Mouse (Mus musculus): Measurements from ENCODE around the gene Ush2a. TPM values are rescaled to one million over a fixed set of nuclear protein-coding genes. Genes with fewer than 3 reads are reported as not detected.

Ush2a gene
- polyA plus RNA-seq, 1 experiment from 2014 or later = 0.03 TPM

GRCm38 (mm10) chr1:188659159-188659558 is 397.3 kb downstream of the Ush2a start:
- no peak overlapping the region for H3K9ac ChIP-seq (ENCODE audit: low read length)
- ATAC-seq (replicated peaks; ENCODE audit: extremely low read depth, insufficient read depth, low FRiP score) = no peak
- no peak overlapping the region for H3K4me2 ChIP-seq (ENCODE audit: low read depth, low read length)
- H3K27me3 ChIP-seq (ENCODE audit: control insufficient read depth, insufficient read depth, low read length) = no peaks in the 10 kb centered on the region
- 50% methylated on average over 3 of the region's 3 CpGs for WGBS
- H3K4me3 ChIP-seq (ENCODE audit: low read length) = no peak overlapping the region
- no peaks in the 10 kb centered on the region for H3K36me3 ChIP-seq (ENCODE audit: control insufficient read depth, insufficient read depth)
- no peak overlapping the region for H3K27ac ChIP-seq (ENCODE audit: low read length)
- peaks cover 3% of the 10 kb centered on the region; the same call in 1 of the 2 replicates for H3K4me1 ChIP-seq (ENCODE audit: control insufficient read depth, insufficient read depth, low read length)
- H3K9me3 ChIP-seq (replicated peaks; ENCODE audit: control insufficient read depth, low read length) = no peaks in the 10 kb centered on the region

- H3K9ac ChIP-seq (ENCODE audit: low read length) = peak overlapping the region; percentile 59
- peak; percentile 67 for ATAC-seq (replicated peaks; ENCODE audit: extremely low read depth, insufficient read depth, low FRiP score)
Observed at GRCm38 (mm10) chr1:188660339-188660738, 398.5 kb downstream of the Ush2a start.

GRCm38 (mm10) chr1:188660882-188661281 is 399.1 kb downstream of the Ush2a start:
- 7% methylated on average over 8 of the region's 8 CpGs for WGBS
- no peak overlapping the region for H3K27ac ChIP-seq (ENCODE audit: low read length)
- H3K27me3 ChIP-seq (ENCODE audit: control insufficient read depth, insufficient read depth, low read length) = no peaks in the 10 kb centered on the region
- peaks cover 3% of the 10 kb centered on the region; the same call in 1 of the 2 replicates for H3K4me1 ChIP-seq (ENCODE audit: control insufficient read depth, insufficient read depth, low read length)
- peak overlapping the region; percentile 59 for H3K9ac ChIP-seq (ENCODE audit: low read length)
- H3K4me3 ChIP-seq (ENCODE audit: low read length) = peak overlapping the region; percentile 43
- peak overlapping the region; percentile 62 for H3K4me2 ChIP-seq (ENCODE audit: low read depth, low read length)
- no peaks in the 10 kb centered on the region for H3K36me3 ChIP-seq (ENCODE audit: control insufficient read depth, insufficient read depth)
- no peak; the same call in 1 of the 2 replicates for ATAC-seq (replicated peaks; ENCODE audit: extremely low read depth, insufficient read depth, low FRiP score)
- no peaks in the 10 kb centered on the region for H3K9me3 ChIP-seq (replicated peaks; ENCODE audit: control insufficient read depth, low read length)

More at GRCm38 (mm10) chr1:188660339-188660738, 398.5 kb downstream of the Ush2a start:
- WGBS = 15% methylated on average over 3 of the region's 3 CpGs
- Histone ChIP-seq H3K27me3 (ENCODE audit: control insufficient read depth, insufficient read depth, low read length) (no peaks in the 10 kb centered on the region), H3K9me3 (replicated peaks; ENCODE audit: control insufficient read depth, low read length) (no peaks in the 10 kb centered on the region), H3K27ac (ENCODE audit: low read length) (no peak overlapping the region), H3K4me2 (ENCODE audit: low read depth, low read length) (peak overlapping the region; percentile 62), H3K4me3 (ENCODE audit: low read length) (peak overlapping the region; percentile 43), H3K4me1 (ENCODE audit: control insufficient read depth, insufficient read depth, low read length) (peaks cover 3% of the 10 kb centered on the region; the same call in 1 of the 2 replicates), H3K36me3 (ENCODE audit: control insufficient read depth, insufficient read depth) (no peaks in the 10 kb centered on the region)

- Histone ChIP-seq H3K9ac (ENCODE audit: low read length) (no peak overlapping the region), H3K36me3 (ENCODE audit: control insufficient read depth, insufficient read depth) (no peaks in the 10 kb centered on the region), H3K27ac (ENCODE audit: low read length) (no peak overlapping the region), H3K4me2 (ENCODE audit: low read depth, low read length) (no peak overlapping the region), H3K27me3 (ENCODE audit: control insufficient read depth, insufficient read depth, low read length) (no peaks in the 10 kb centered on the region), H3K4me3 (ENCODE audit: low read length) (no peak overlapping the region), H3K4me1 (ENCODE audit: control insufficient read depth, insufficient read depth, low read length) (no peaks in the 10 kb centered on the region), H3K9me3 (replicated peaks; ENCODE audit: control insufficient read depth, low read length) (no peaks in the 10 kb centered on the region)
- no peak for ATAC-seq (replicated peaks; ENCODE audit: extremely low read depth, insufficient read depth, low FRiP score)
- WGBS = 63% methylated on average over 8 of the region's 8 CpGs
Observed at GRCm38 (mm10) chr1:188667460-188667859, 405.6 kb downstream of the Ush2a start.

GRCm38 (mm10) chr1:188668513-188668912 is 406.7 kb downstream of the Ush2a start:
- ATAC-seq (replicated peaks; ENCODE audit: extremely low read depth, insufficient read depth, low FRiP score) = no peak
- no peak overlapping the region for H3K9ac ChIP-seq (ENCODE audit: low read length)
- H3K4me3 ChIP-seq (ENCODE audit: low read length) = no peak overlapping the region
- H3K36me3 ChIP-seq (ENCODE audit: control insufficient read depth, insufficient read depth) = no peaks in the 10 kb centered on the region
- no peak overlapping the region for H3K27ac ChIP-seq (ENCODE audit: low read length)
- 54% methylated on average over 12 of the region's 12 CpGs for WGBS
- no peak overlapping the region for H3K4me2 ChIP-seq (ENCODE audit: low read depth, low read length)
- no peaks in the 10 kb centered on the region for H3K27me3 ChIP-seq (ENCODE audit: control insufficient read depth, insufficient read depth, low read length)
- no peaks in the 10 kb centered on the region for H3K9me3 ChIP-seq (replicated peaks; ENCODE audit: control insufficient read depth, low read length)
- no peaks in the 10 kb centered on the region for H3K4me1 ChIP-seq (ENCODE audit: control insufficient read depth, insufficient read depth, low read length)

- Histone ChIP-seq H3K4me2 (ENCODE audit: low read depth, low read length) (no peak overlapping the region), H3K27me3 (ENCODE audit: control insufficient read depth, insufficient read depth, low read length) (no peaks in the 10 kb centered on the region), H3K27ac (ENCODE audit: low read length) (no peak overlapping the region), H3K9ac (ENCODE audit: low read length) (no peak overlapping the region), H3K4me1 (ENCODE audit: control insufficient read depth, insufficient read depth, low read length) (no peaks in the 10 kb centered on the region), H3K36me3 (ENCODE audit: control insufficient read depth, insufficient read depth) (no peaks in the 10 kb centered on the region), H3K4me3 (ENCODE audit: low read length) (no peak overlapping the region), H3K9me3 (replicated peaks; ENCODE audit: control insufficient read depth, low read length) (no peaks in the 10 kb centered on the region)
- 93% methylated on average over 12 of the region's 12 CpGs for WGBS
- no peak for ATAC-seq (replicated peaks; ENCODE audit: extremely low read depth, insufficient read depth, low FRiP score)
Observed at GRCm38 (mm10) chr1:188672871-188673270, 411.0 kb downstream of the Ush2a start.

GRCm38 (mm10) chr1:188674640-188675510 is 413.1 kb downstream of the Ush2a start:
- WGBS = 66% methylated on average over 8 of the region's 8 CpGs
- Histone ChIP-seq H3K4me1 (ENCODE audit: control insufficient read depth, insufficient read depth, low read length) (no peaks in the 10 kb centered on the region), H3K27ac (ENCODE audit: low read length) (no peak overlapping the region), H3K27me3 (ENCODE audit: control insufficient read depth, insufficient read depth, low read length) (no peaks in the 10 kb centered on the region), H3K36me3 (ENCODE audit: control insufficient read depth, insufficient read depth) (no peaks in the 10 kb centered on the region), H3K4me2 (ENCODE audit: low read depth, low read length) (no peak overlapping the region), H3K9me3 (replicated peaks; ENCODE audit: control insufficient read depth, low read length) (no peaks in the 10 kb centered on the region), H3K4me3 (ENCODE audit: low read length) (no peak overlapping the region), H3K9ac (ENCODE audit: low read length) (no peak overlapping the region)
- no peak for ATAC-seq (replicated peaks; ENCODE audit: extremely low read depth, insufficient read depth, low FRiP score)

GRCm38 (mm10) chr1:188675511-188675863 is 413.7 kb downstream of the Ush2a start:
- no peak for ATAC-seq (replicated peaks; ENCODE audit: extremely low read depth, insufficient read depth, low FRiP score)
- Histone ChIP-seq H3K9me3 (replicated peaks; ENCODE audit: control insufficient read depth, low read length) (no peaks in the 10 kb centered on the region), H3K36me3 (ENCODE audit: control insufficient read depth, insufficient read depth) (no peaks in the 10 kb centered on the region), H3K27me3 (ENCODE audit: control insufficient read depth, insufficient read depth, low read length) (no peaks in the 10 kb centered on the region), H3K4me3 (ENCODE audit: low read length) (no peak overlapping the region), H3K4me2 (ENCODE audit: low read depth, low read length) (no peak overlapping the region), H3K9ac (ENCODE audit: low read length) (no peak overlapping the region), H3K4me1 (ENCODE audit: control insufficient read depth, insufficient read depth, low read length) (no peaks in the 10 kb centered on the region), H3K27ac (ENCODE audit: low read length) (no peak overlapping the region)
- WGBS = 66% methylated on average over 10 of the region's 10 CpGs

- 50% methylated on average over 8 of the region's 8 CpGs for WGBS
- no peaks in the 10 kb centered on the region for H3K9me3 ChIP-seq (replicated peaks; ENCODE audit: control insufficient read depth, low read length)
- 0 out of 2 replicates have a peak, but pooled peaks cover 3% of the 10 kb centered on the region for H3K4me1 ChIP-seq (ENCODE audit: control insufficient read depth, insufficient read depth, low read length)
- no peak overlapping the region for H3K27ac ChIP-seq (ENCODE audit: low read length)
- H3K27me3 ChIP-seq (ENCODE audit: control insufficient read depth, insufficient read depth, low read length) = no peaks in the 10 kb centered on the region
- H3K9ac ChIP-seq (ENCODE audit: low read length) = no peak overlapping the region
- H3K4me2 ChIP-seq (ENCODE audit: low read depth, low read length) = no peak overlapping the region
- ATAC-seq (replicated peaks; ENCODE audit: extremely low read depth, insufficient read depth, low FRiP score) = no peak
- no peak overlapping the region for H3K4me3 ChIP-seq (ENCODE audit: low read length)
- H3K36me3 ChIP-seq (ENCODE audit: control insufficient read depth, insufficient read depth) = no peaks in the 10 kb centered on the region
Observed at GRCm38 (mm10) chr1:188678189-188678588, 416.4 kb downstream of the Ush2a start.

All from heart, embryonic 16.5 days (tissue).